Mouse (Mus musculus): Measurements from ENCODE around the gene Tsc22d4.

- TF ChIP-seq POLR2A (IDR thresholded peaks at IDR 0.05; ENCODE audit: insufficient read length, low read depth), result no peak
- TF ChIP-seq SRF (IDR thresholded peaks at IDR 0.05; ENCODE audit: control insufficient read depth, insufficient read length, low read depth), result no peak
- TF ChIP-seq E2F4 (IDR thresholded peaks at IDR 0.05; ENCODE audit: insufficient read depth), result no peak
- no peak for TF ChIP-seq USF1 (IDR thresholded peaks at IDR 0.05; ENCODE audit: low read depth)
- no peak for TF ChIP-seq CEBPB (IDR thresholded peaks at IDR 0.05; ENCODE audit: insufficient read depth, poor library complexity, severe bottlenecking)
- no peak for TF ChIP-seq MAX (IDR thresholded peaks at IDR 0.05; ENCODE audit: low read depth)
- TF ChIP-seq TCF12 (IDR thresholded peaks at IDR 0.05; ENCODE audit: insufficient read depth, poor library complexity, severe bottlenecking), result no peak
- TF ChIP-seq TCF3 (IDR thresholded peaks at IDR 0.05; ENCODE audit: insufficient read length, low read depth), result no peak
- TF ChIP-seq POLR2AphosphoS2 (IDR thresholded peaks at IDR 0.05; ENCODE audit: insufficient read length, low read depth), result no peak
- no peak for TF ChIP-seq MYOG (IDR thresholded peaks at IDR 0.05; ENCODE audit: control insufficient read depth in 1 of 3, insufficient read depth in 1 of 3, insufficient read length in 2 of 3, low read depth in 2 of 3)
- TF ChIP-seq MYOD1 (IDR thresholded peaks at IDR 0.05; ENCODE audit: control insufficient read depth in 1 of 3, insufficient read length in 2 of 3, low read depth in 2 of 3), result no peak
- TF ChIP-seq REST (IDR thresholded peaks at IDR 0.05; ENCODE audit: insufficient read depth, insufficient read length), result no peak
These were observed 1.3 kb upstream of the Tsc22d4 start for GRCm38 (mm10) chr5:137744197-137744596.

Data from myocyte (in vitro differentiated cells).